Mouse (Mus musculus) adipose tissue, adult 10 weeks (tissue): ENCODE measurements around the gene Ifitm10. TPM values are rescaled to one million over a fixed set of nuclear protein-coding genes. Genes with fewer than 3 reads are reported as not detected.

Source experiments
- polyA plus RNA-seq: library from polyadenylated mRNA; stranded (reverse); fragments of 350-450 nt; fragmentation: Illumina TruSeq; extraction: RNeasy Lipid Tissue Mini Kit (QIAGEN cat#74804); gene quantifications from one replicate; pipeline ENCODE4 v1.2.3, GENCODE M21; 2014; ENCODE audit warnings: low read depth, low replicate concordance

Ifitm10 gene
- 2.1 TPM for polyA plus RNA-seq

GRCm38 (mm10) chr7:142373641-142374412 lies at the start of gene Ifitm10:
Gene Ifitm10, minus strand, starts transcription at chr7:142373753.

GRCm38 (mm10) chr7:142387419-142388148 lies 14.0 kb upstream of the Ifitm10 start, which contains the start of gene Ctsd:
Gene Ctsd, minus strand, starts transcription at chr7:142388038.

GRCm38 (mm10) chr7:142382567-142382966 lies 9.0 kb upstream of the Ifitm10 start, which contains the start of gene Gm49369:
Gene Gm49369, minus strand, starts transcription at chr7:142382667.

DNA sequence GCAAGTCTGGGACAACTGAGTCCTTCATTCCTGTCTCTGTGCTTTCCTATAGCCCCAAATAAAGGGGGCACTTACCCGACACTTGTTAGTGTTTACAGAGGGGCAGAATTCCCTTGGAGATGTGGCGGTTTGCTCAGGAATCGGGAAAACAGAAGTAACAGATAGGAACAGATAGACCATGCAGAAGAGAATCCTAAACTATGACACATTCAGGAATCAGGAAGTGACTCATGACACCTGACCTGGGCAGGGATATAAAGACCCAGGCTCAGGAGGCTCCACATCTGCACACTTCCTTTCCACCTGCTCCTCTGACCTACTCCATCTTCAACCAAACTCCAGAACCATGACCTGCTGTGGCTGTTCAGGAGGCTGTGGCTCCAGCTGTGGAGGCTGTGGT lies 70.3 kb downstream of the Ifitm10 start, which contains the start of gene Krtap5-4:
Krtap5-4 (plus strand) TSS at position 301 of the 400 bp plus-strand sequence.

DNA sequence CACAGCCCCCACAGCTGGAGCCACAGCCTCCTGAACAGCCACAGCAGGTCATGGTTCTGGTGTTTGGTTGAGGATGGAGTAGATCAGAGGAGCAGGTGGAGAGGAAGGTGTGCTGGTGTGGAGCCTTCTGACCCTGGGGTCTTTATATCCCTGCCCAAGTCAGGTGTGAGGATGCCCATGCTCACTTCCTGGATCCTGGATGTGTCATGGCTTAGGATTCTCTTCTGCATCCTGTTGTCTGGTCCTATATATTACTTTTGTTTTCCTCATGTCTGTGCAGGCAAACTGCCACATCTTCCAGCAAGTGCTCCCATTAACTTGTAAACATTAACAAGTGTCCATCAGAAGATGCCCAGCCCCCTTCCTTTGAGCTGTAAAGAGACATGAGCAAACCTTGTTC lies 76.5 kb downstream of the Ifitm10 start, which contains the start of gene Krtap5-1:
Krtap5-1 (minus strand) TSS at position 101 of the 400 bp plus-strand sequence.

Other genes with a start within 250 kb of the Ifitm10 start
- not detected for gene Gm39115, start 237.7 kb downstream of the Ifitm10 start, polyA plus RNA-seq
- not detected for gene Gm45337, start 229.1 kb downstream of the Ifitm10 start, polyA plus RNA-seq
- not detected for gene Gm29735, start 216.6 kb downstream of the Ifitm10 start, polyA plus RNA-seq
- gene Gm4553, start 208.0 kb downstream of the Ifitm10 start, polyA plus RNA-seq: not detected
- gene Krtap5-2, start 197.7 kb downstream of the Ifitm10 start, polyA plus RNA-seq: not detected
- gene Gm10153, start 183.4 kb downstream of the Ifitm10 start, polyA plus RNA-seq: not detected
- gene Krtap5-3, start 172.4 kb downstream of the Ifitm10 start, polyA plus RNA-seq: not detected
- not detected for gene Gm7579, start 161.9 kb downstream of the Ifitm10 start, polyA plus RNA-seq
- not detected for gene Krtap5-5, start 143.8 kb downstream of the Ifitm10 start, polyA plus RNA-seq
- gene Gm40460, start 132.7 kb downstream of the Ifitm10 start, polyA plus RNA-seq: not detected
- not detected for gene Gm2431, start 115.4 kb downstream of the Ifitm10 start, polyA plus RNA-seq
- not detected for gene Gm4559, start 99.4 kb downstream of the Ifitm10 start, polyA plus RNA-seq
- not detected for gene Krtap5-1, start 76.6 kb downstream of the Ifitm10 start, polyA plus RNA-seq
- gene Krtap5-4, start 70.2 kb downstream of the Ifitm10 start, polyA plus RNA-seq: not detected
- not detected for gene Gm49369, start 8.9 kb upstream of the Ifitm10 start, polyA plus RNA-seq
- 780 TPM for gene Ctsd, start 14.3 kb upstream of the Ifitm10 start, polyA plus RNA-seq
- not detected for gene Syt8, start 61.1 kb upstream of the Ifitm10 start, polyA plus RNA-seq
- gene Tnni2, start 68.1 kb upstream of the Ifitm10 start, polyA plus RNA-seq: 2.1 TPM
- gene Lsp1, start 87.1 kb upstream of the Ifitm10 start, polyA plus RNA-seq: 77.9 TPM
- gene Tnnt3, start 125.1 kb upstream of the Ifitm10 start, polyA plus RNA-seq: 1.1 TPM
- gene Mrpl23, start 158.9 kb upstream of the Ifitm10 start, polyA plus RNA-seq: 37.7 TPM